Mouse (Mus musculus) lung, adult 2 months (tissue): ENCODE data around the gene Xirp1.

ENCODE experiments used
- CTCF ChIP-seq: fragments of 200-500 bp; IDR thresholded peaks from 2 replicates; pipeline ENCODE4 v1.5.1; 2011; ENCODE audit warnings: mild to moderate bottlenecking, low read length, control low read depth; ENCODE audit not compliant: insufficient read depth
- POLR2A ChIP-seq: fragments of 200-500 bp; IDR thresholded peaks from 2 replicates; pipeline ENCODE4 v1.6.1; 2011; ENCODE audit warnings: low read depth, mild to moderate bottlenecking, control low read depth, low read length, borderline replicate concordance; ENCODE audit errors: extremely low read depth

DNA sequence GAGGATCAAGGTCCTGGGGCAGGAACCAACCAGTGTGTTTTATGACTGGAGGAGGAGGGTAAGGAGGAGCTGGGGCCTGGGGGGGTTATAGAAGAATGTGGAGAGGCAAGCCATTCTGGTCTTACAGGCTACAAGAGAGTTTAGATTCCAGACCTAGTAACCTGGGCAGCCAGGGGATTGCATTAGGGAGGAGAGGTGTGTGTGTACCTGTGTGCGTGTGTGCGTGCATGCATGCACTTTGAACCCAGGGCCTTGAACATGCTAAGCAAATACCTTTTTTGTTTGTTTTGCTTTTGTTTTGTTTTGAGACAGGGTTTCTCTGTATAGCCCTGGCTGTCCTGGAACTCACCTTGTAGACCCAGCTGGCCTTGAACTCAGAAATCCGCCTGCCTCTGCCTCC, 13.5 kb downstream of the Xirp1 start:
- TF ChIP-seq POLR2A, result no peak
- TF ChIP-seq CTCF, result no peak
